Mouse (Mus musculus) retina, postnatal 1 day (tissue): ENCODE data around the gene Tnfrsf13c.

Source experiments
- DNase-seq: peaks from one replicate; pipeline ENCODE4 v3.0.0-alpha.2; 2012

The Tnfrsf13c gene

GRCm38 (mm10) chr15:82207105-82207459 is 17.1 kb downstream of the Tnfrsf13c start:
- DNase-seq: no peak

- peak; percentile 81 for DNase-seq
These were observed 17.6 kb downstream of the Tnfrsf13c start for GRCm38 (mm10) chr15:82206365-82207104.

- DNase-seq: no peak
These were observed 19.3 kb downstream of the Tnfrsf13c start for GRCm38 (mm10) chr15:82204680-82205371.

- no peak for DNase-seq
These were observed 20.4 kb downstream of the Tnfrsf13c start for GRCm38 (mm10) chr15:82203611-82204351.

GRCm38 (mm10) chr15:82203090-82203489 is 21.1 kb downstream of the Tnfrsf13c start:
- no peak for DNase-seq

GRCm38 (mm10) chr15:82202086-82202485 is 22.1 kb downstream of the Tnfrsf13c start:
- no peak for DNase-seq

GRCm38 (mm10) chr15:82199546-82199945 is 24.6 kb downstream of the Tnfrsf13c start:
- DNase-seq: no peak

GRCm38 (mm10) chr15:82198342-82198741 is 25.8 kb downstream of the Tnfrsf13c start:
- DNase-seq: no peak

- no peak for DNase-seq
These were observed 26.2 kb downstream of the Tnfrsf13c start for GRCm38 (mm10) chr15:82197937-82198336.

- no peak for DNase-seq
These were observed 26.9 kb downstream of the Tnfrsf13c start for GRCm38 (mm10) chr15:82197246-82197750.

GRCm38 (mm10) chr15:82196300-82196699 is 27.9 kb downstream of the Tnfrsf13c start:
- no peak for DNase-seq

- peak; percentile 93 for DNase-seq
These were observed 31.6 kb downstream of the Tnfrsf13c start for GRCm38 (mm10) chr15:82192617-82193016.

GRCm38 (mm10) chr15:82188481-82189240 is 35.5 kb downstream of the Tnfrsf13c start:
- peak; percentile 60 for DNase-seq

GRCm38 (mm10) chr15:82187924-82188323 is 36.2 kb downstream of the Tnfrsf13c start:
- no peak for DNase-seq

GRCm38 (mm10) chr15:82187401-82187800 is 36.8 kb downstream of the Tnfrsf13c start:
- no peak for DNase-seq

- no peak for DNase-seq
These were observed 37.2 kb downstream of the Tnfrsf13c start for GRCm38 (mm10) chr15:82186931-82187330.

GRCm38 (mm10) chr15:82186131-82186530 is 38.0 kb downstream of the Tnfrsf13c start:
- DNase-seq: no peak

- no peak for DNase-seq
These were observed 38.9 kb downstream of the Tnfrsf13c start for GRCm38 (mm10) chr15:82185062-82185783.

- no peak for DNase-seq
These were observed 39.5 kb downstream of the Tnfrsf13c start for GRCm38 (mm10) chr15:82184656-82185055.

GRCm38 (mm10) chr15:82184183-82184582 is 40.0 kb downstream of the Tnfrsf13c start:
- no peak for DNase-seq

- no peak for DNase-seq
These were observed 40.6 kb downstream of the Tnfrsf13c start for GRCm38 (mm10) chr15:82183596-82183995.

GRCm38 (mm10) chr15:82182311-82182710 is 41.9 kb downstream of the Tnfrsf13c start:
- DNase-seq: no peak
